Mouse (Mus musculus): ENCODE results near the gene 4933407L21Rik. TPM values are rescaled to one million over a fixed set of nuclear protein-coding genes. Genes with fewer than 3 reads are reported as not detected.

4933407L21Rik gene
- total RNA-seq, 2 experiments from 2014 or later = not detected

Other genes with a start within 250 kb of the 4933407L21Rik start
- gene A630001G21Rik, start 149.8 kb upstream of the 4933407L21Rik start, total RNA-seq (2021) = under 1 TPM; 0.21 to 0.31 TPM
- gene Cab39, start 135.0 kb upstream of the 4933407L21Rik start, total RNA-seq (2021) = 100 to 1,000 TPM; 107 to 112 TPM
- gene Itm2c, start 34.2 kb upstream of the 4933407L21Rik start, total RNA-seq (2021) = 10 to 100 TPM; 62.4 to 66.2 TPM
- gene Gpr55, start 32.5 kb downstream of the 4933407L21Rik start, total RNA-seq (2021) = not detected
- not detected for gene Spata3, start 88.3 kb downstream of the 4933407L21Rik start, total RNA-seq (2021)
- gene 2810459M11Rik, start 117.4 kb downstream of the 4933407L21Rik start, total RNA-seq (2021) = not detected
- gene Psmd1, start 135.9 kb downstream of the 4933407L21Rik start, total RNA-seq (2021) = 100 to 1,000 TPM in 1 of 2 experiments, 10 to 100 TPM in 1; 94.4 to 100 TPM
- gene Htr2b, start 183.5 kb downstream of the 4933407L21Rik start, total RNA-seq (2021) = under 1 TPM; 0.10 to 0.20 TPM
- under 1 TPM; 0.65 to 0.95 TPM for gene Gm21972, start 205.2 kb downstream of the 4933407L21Rik start, total RNA-seq (2021)
- gene Armc9, start 226.3 kb downstream of the 4933407L21Rik start, total RNA-seq (2021) = 1 to 10 TPM; 3.2 to 3.4 TPM

Measured in heart, postnatal 25 days (tissue).